In genomic region chr14:122060642-122061041, GRCm38 (mm10) we compare ENCODE assay signal across 9 mouse cellular contexts. TPM values are rescaled to one million over a fixed set of nuclear protein-coding genes. Genes with fewer than 3 reads are reported as not detected.
A peak's percentile ranks its signal among the peaks of the same experiment; 100 is the strongest.
DNase-seq lines count a peak whose midpoint lies in the region; ATAC-seq and TF ChIP-seq lines count a peak whose summit lies in the region.
"Had no signal": no experiment of that assay in that cellular context is flagged by ENCODE, and none has a peak within 500 bp of the region (broad histone marks: within the 10 kb centered on the region; RNA-seq: fewer than 3 reads in every experiment).

No protein-coding gene starts in this region.

- WGBS in bone marrow, adult 2 months: under 1% methylated on average over 3 of the region's 3 CpGs
- WGBS in lung, postnatal 0 days: 11% methylated on average over 3 of the region's 3 CpGs

- H3K4me2 ChIP-seq in lung, postnatal 0 days (replicated peaks; ENCODE audit: low read depth, low read length): no peak overlapping the region
- H3K4me2 ChIP-seq: limb, embryonic 15.5 days had no signal

- peaks cover 11% of the 10 kb centered on the region for H3K4me1 ChIP-seq in E14TG2a.4 (replicated peaks; ENCODE audit: low read depth, low read length)
- peaks cover 13% of the 10 kb centered on the region for H3K4me1 ChIP-seq in bone marrow, adult 2 months (ENCODE audit: control insufficient read depth, insufficient read depth, low read length)
- no peaks in the 10 kb centered on the region for H3K4me1 ChIP-seq in lung, postnatal 0 days (ENCODE audit: insufficient read depth, low read depth, low read length)
- H3K4me1 ChIP-seq: limb, embryonic 15.5 days had no signal

- no peak overlapping the region for H3K4me3 ChIP-seq in E14TG2a.4 (replicated peaks; ENCODE audit: low read length)
- no peak overlapping the region for H3K4me3 ChIP-seq in bone marrow, adult 2 months (replicated peaks; ENCODE audit: control insufficient read depth, low read depth, low read length)
- no peak overlapping the region for H3K4me3 ChIP-seq in lung, postnatal 0 days (ENCODE audit: low read depth, low read length)
- H3K4me3 ChIP-seq: limb, embryonic 15.5 days had no signal

- peak; percentile 10 for DNase-seq in fat pad, adult 2 months (ENCODE audit: extremely low read depth, low read depth, low spot score)
- DNase-seq in heart, postnatal 25 days (ENCODE audit: low spot score): peak; percentile 50
- DNase-seq in layer of hippocampus, adult 9-10 months (ENCODE audit: low spot score): peak; percentile 83
- peak; percentile 90 for DNase-seq in lung, postnatal 0 days (ENCODE audit: low spot score)
- peak; percentile 62 for DNase-seq in retina, postnatal 7 days (ENCODE audit: low read depth, low spot score)
- DNase-seq in thymus, postnatal 4 days: peak; percentile 92

- intact Hi-C loops in heart, postnatal 25 days (cut with DNase I): loop anchor here (1.0 to 10.0 kb wide), 2 partner anchors 132 to 814 kb away; no protein-coding TSS in a partner anchor

- no peaks in the 10 kb centered on the region for H3K9me3 ChIP-seq in E14TG2a.4 (ENCODE audit: low read length)
- no peaks in the 10 kb centered on the region for H3K9me3 ChIP-seq in lung, postnatal 0 days (ENCODE audit: low read length)
- H3K9me3 ChIP-seq: limb, embryonic 15.5 days had no signal

- 0 out of 2 replicates have a peak, but pooled peaks cover 7% of the 10 kb centered on the region for H3K27me3 ChIP-seq in E14TG2a.4 (ENCODE audit: insufficient read depth, low read length)
- H3K27me3 ChIP-seq in lung, postnatal 0 days (replicated peaks; ENCODE audit: insufficient read depth, low read length): no peaks in the 10 kb centered on the region
- H3K27me3 ChIP-seq: limb, embryonic 15.5 days had no signal

- TF ChIP-seq POLR2A in bone marrow, adult 2 months (IDR thresholded peaks at IDR 0.05; ENCODE audit: borderline replicate concordance, control insufficient read depth, low read depth, low read length): no peak

- H3K36me3 ChIP-seq in E14TG2a.4 (ENCODE audit: insufficient read depth, low read length): no peaks in the 10 kb centered on the region
- H3K36me3 ChIP-seq in lung, postnatal 0 days (ENCODE audit: insufficient read depth, low read length): no peaks in the 10 kb centered on the region
- H3K36me3 ChIP-seq: limb, embryonic 15.5 days had no signal

- no peak for TF ChIP-seq EP300 in lung, postnatal 0 days (IDR thresholded peaks at IDR 0.05)

- ATAC-seq in lung, postnatal 0 days: peak; percentile 69

- no peak overlapping the region for H3K27ac ChIP-seq in bone marrow, adult 2 months (ENCODE audit: control insufficient read depth, insufficient read depth, low read depth, low read length, poor library complexity)
- H3K27ac ChIP-seq in lung, postnatal 0 days (ENCODE audit: low read length): no peak overlapping the region
- H3K27ac ChIP-seq: limb, embryonic 15.5 days had no signal

- H3K9ac ChIP-seq in lung, postnatal 0 days (replicated peaks; ENCODE audit: low read depth): no peak overlapping the region
- H3K9ac ChIP-seq: limb, embryonic 15.5 days had no signal

- TF ChIP-seq CTCF in E14TG2a.4 (conservative IDR thresholded peaks at IDR 0.05; ENCODE audit: low read length): peak; percentile 96
- TF ChIP-seq CTCF in bone marrow, adult 2 months (IDR thresholded peaks at IDR 0.05; ENCODE audit: control insufficient read depth, insufficient read depth, low read length): peak; percentile 87
- peak; percentile 99 for TF ChIP-seq CTCF in lung, postnatal 0 days (IDR thresholded peaks at IDR 0.05)

RNA-seq across cellular contexts. Expression of gene Timm8a2, which starts 26.2 kb away (rescaled TPM):
- polyA plus RNA-seq in bone marrow, adult 2 months (2011; ENCODE audit: insufficient read depth, insufficient read length, low replicate concordance, missing spikeins): not detected in 2 replicates
- not detected for total RNA-seq in heart, postnatal 25 days (2021)
- polyA plus RNA-seq in lung, postnatal 0 days (2015; fragmentation: Nextera tagmentation; extraction: Ambion mirVana): not detected in 2 replicates
- polyA plus RNA-seq: limb, embryonic 15.5 days had no signal

RNA-seq across cellular contexts. Expression of gene Tm9sf2, which starts 46.2 kb away (rescaled TPM):
- 17.1 and 22.3 TPM in 2 replicates for polyA plus RNA-seq in bone marrow, adult 2 months (2011; ENCODE audit: insufficient read depth, insufficient read length, low replicate concordance, missing spikeins)
- 100 to 1,000 TPM; 122 to 129 TPM for total RNA-seq in heart, postnatal 25 days (2021)
- polyA plus RNA-seq in lung, postnatal 0 days (2015; fragmentation: Nextera tagmentation; extraction: Ambion mirVana): 162 and 170 TPM in 2 replicates

Comparison
In these comparisons a context has a peak if more than half of its experiments do, and no peak if none do; other contexts are left out.
1. DNase-seq: peak in every context shown above with its lines; median percentile 92 in thymus, postnatal 4 days; 90 in lung, postnatal 0 days; 83 in layer of hippocampus, adult 9-10 months; 62 in retina, postnatal 7 days; 50 in heart, postnatal 25 days; 10 in fat pad, adult 2 months.